Mouse (Mus musculus): ENCODE measurements around the gene Agpat4. TPM values are rescaled to one million over a fixed set of nuclear protein-coding genes. Genes with fewer than 3 reads are reported as not detected.

The Agpat4 gene
- polyA plus RNA-seq, 1 experiment from 2014 or later: 10.2 TPM

GRCm38 (mm10) chr17:12229756-12230155 lies 111.3 kb downstream of the Agpat4 start:
- 86% methylated on average over 9 of the region's 9 CpGs for WGBS (ENCODE audit: insufficient replicate concordance)
- TF ChIP-seq EP300 (IDR thresholded peaks at IDR 0.05; ENCODE audit: low read depth) (no peak), CTCF (IDR thresholded peaks at IDR 0.05; ENCODE audit: low read depth) (no peak)
- no peak for ATAC-seq

DNA sequence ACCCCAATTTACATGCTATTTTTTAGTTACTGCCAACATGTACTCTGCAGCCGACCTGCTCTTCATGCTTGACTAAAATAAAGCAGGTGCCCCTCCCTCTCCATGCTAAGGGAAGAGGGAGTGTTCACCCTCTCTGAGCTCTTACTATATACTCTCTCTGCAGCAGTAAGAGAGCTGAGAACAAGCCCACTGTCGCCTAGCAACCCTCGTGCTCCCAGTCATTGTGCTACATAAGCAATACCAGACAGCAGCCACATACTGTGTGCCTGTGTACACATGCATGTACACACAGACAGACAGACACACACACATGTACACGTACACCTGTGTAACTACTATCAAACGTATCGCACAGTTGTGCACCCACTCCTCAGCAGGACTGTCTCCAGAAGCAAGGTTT lies 111.7 kb downstream of the Agpat4 start:
- Histone ChIP-seq H3K9ac (replicated peaks) (no peak overlapping the region), H3K27ac (ENCODE audit: low read depth) (no peak overlapping the region), H3K36me3 (replicated peaks; ENCODE audit: insufficient read depth, low read length) (peaks cover 34% of the 10 kb centered on the region), H3K9me3 (ENCODE audit: low read length) (no peaks in the 10 kb centered on the region), H3K4me1 (ENCODE audit: insufficient read depth) (no peaks in the 10 kb centered on the region), H3K4me3 (ENCODE audit: low read depth, low read length) (no peak overlapping the region), H3K27me3 (ENCODE audit: insufficient read depth, low read length) (no peaks in the 10 kb centered on the region), H3K4me2 (ENCODE audit: low read depth, low read length) (no peak overlapping the region)
- 85% methylated on average over 6 of the region's 6 CpGs for WGBS (ENCODE audit: insufficient replicate concordance)
- ATAC-seq (no peak), DNase-seq (no peak)
- no peak for TF ChIP-seq EP300 (IDR thresholded peaks at IDR 0.05; ENCODE audit: low read depth)
- TF ChIP-seq CTCF (IDR thresholded peaks at IDR 0.05; ENCODE audit: low read depth): no peak

More at GRCm38 (mm10) chr17:12229756-12230155, 111.3 kb downstream of the Agpat4 start:
- no peak overlapping the region for H3K27ac ChIP-seq (ENCODE audit: low read depth)
- H3K9ac ChIP-seq (replicated peaks): no peak overlapping the region
- H3K4me2 ChIP-seq (ENCODE audit: low read depth, low read length): no peak overlapping the region
- no peaks in the 10 kb centered on the region for H3K9me3 ChIP-seq (ENCODE audit: low read length)
- no peaks in the 10 kb centered on the region for H3K27me3 ChIP-seq (ENCODE audit: insufficient read depth, low read length)
- peaks cover 32% of the 10 kb centered on the region for H3K36me3 ChIP-seq (replicated peaks; ENCODE audit: insufficient read depth, low read length)
- DNase-seq: no peak
- no peak overlapping the region for H3K4me3 ChIP-seq (ENCODE audit: low read depth, low read length)
- no peaks in the 10 kb centered on the region for H3K4me1 ChIP-seq (ENCODE audit: insufficient read depth)

- Histone ChIP-seq H3K36me3 (replicated peaks; ENCODE audit: insufficient read depth, low read length) (peaks cover 39% of the 10 kb centered on the region), H3K27me3 (ENCODE audit: insufficient read depth, low read length) (no peaks in the 10 kb centered on the region), H3K27ac (ENCODE audit: low read depth) (no peak overlapping the region), H3K4me2 (ENCODE audit: low read depth, low read length) (no peak overlapping the region), H3K9me3 (ENCODE audit: low read length) (no peaks in the 10 kb centered on the region), H3K4me3 (ENCODE audit: low read depth, low read length) (no peak overlapping the region), H3K4me1 (ENCODE audit: insufficient read depth) (no peaks in the 10 kb centered on the region), H3K9ac (replicated peaks) (no peak overlapping the region)
- TF ChIP-seq EP300 (IDR thresholded peaks at IDR 0.05; ENCODE audit: low read depth) (no peak), CTCF (IDR thresholded peaks at IDR 0.05; ENCODE audit: low read depth) (no peak)
- DNase-seq (no peak), ATAC-seq (no peak)
- WGBS (ENCODE audit: insufficient replicate concordance): 78% methylated on average over 7 of the region's 7 CpGs
Observed at GRCm38 (mm10) chr17:12231087-12231486, 112.6 kb downstream of the Agpat4 start.

- H3K4me1 ChIP-seq (ENCODE audit: insufficient read depth): no peaks in the 10 kb centered on the region
- no peaks in the 10 kb centered on the region for H3K27me3 ChIP-seq (ENCODE audit: insufficient read depth, low read length)
- H3K9me3 ChIP-seq (ENCODE audit: low read length): no peaks in the 10 kb centered on the region
- H3K36me3 ChIP-seq (replicated peaks; ENCODE audit: insufficient read depth, low read length): peaks cover 50% of the 10 kb centered on the region
- no peak overlapping the region for H3K27ac ChIP-seq (ENCODE audit: low read depth)
- ATAC-seq (no peak), DNase-seq (no peak)
- H3K9ac ChIP-seq (replicated peaks): no peak overlapping the region
- H3K4me3 ChIP-seq (ENCODE audit: low read depth, low read length): no peak overlapping the region
- H3K4me2 ChIP-seq (ENCODE audit: low read depth, low read length): no peak overlapping the region
- 83% methylated on average over 6 of the region's 6 CpGs for WGBS (ENCODE audit: insufficient replicate concordance)
- TF ChIP-seq EP300 (IDR thresholded peaks at IDR 0.05; ENCODE audit: low read depth) (no peak), CTCF (IDR thresholded peaks at IDR 0.05; ENCODE audit: low read depth) (no peak)
Observed at GRCm38 (mm10) chr17:12232724-12233123, 114.2 kb downstream of the Agpat4 start.

GRCm38 (mm10) chr17:12240701-12241100 lies 122.2 kb downstream of the Agpat4 start:
- ATAC-seq: no peak
- no peak overlapping the region for H3K4me3 ChIP-seq (ENCODE audit: low read depth, low read length)
- no peak overlapping the region for H3K9ac ChIP-seq (replicated peaks)
- peaks cover 27% of the 10 kb centered on the region for H3K36me3 ChIP-seq (replicated peaks; ENCODE audit: insufficient read depth, low read length)
- no peaks in the 10 kb centered on the region for H3K4me1 ChIP-seq (ENCODE audit: insufficient read depth)
- TF ChIP-seq CTCF (IDR thresholded peaks at IDR 0.05; ENCODE audit: low read depth) (no peak), EP300 (IDR thresholded peaks at IDR 0.05; ENCODE audit: low read depth) (no peak)
- no peaks in the 10 kb centered on the region for H3K9me3 ChIP-seq (ENCODE audit: low read length)
- no peak overlapping the region for H3K27ac ChIP-seq (ENCODE audit: low read depth)
- no peaks in the 10 kb centered on the region for H3K27me3 ChIP-seq (ENCODE audit: insufficient read depth, low read length)
- H3K4me2 ChIP-seq (ENCODE audit: low read depth, low read length): no peak overlapping the region
- DNase-seq: no peak
- WGBS (ENCODE audit: insufficient replicate concordance): 85% methylated on average over 3 of the region's 3 CpGs

DNA sequence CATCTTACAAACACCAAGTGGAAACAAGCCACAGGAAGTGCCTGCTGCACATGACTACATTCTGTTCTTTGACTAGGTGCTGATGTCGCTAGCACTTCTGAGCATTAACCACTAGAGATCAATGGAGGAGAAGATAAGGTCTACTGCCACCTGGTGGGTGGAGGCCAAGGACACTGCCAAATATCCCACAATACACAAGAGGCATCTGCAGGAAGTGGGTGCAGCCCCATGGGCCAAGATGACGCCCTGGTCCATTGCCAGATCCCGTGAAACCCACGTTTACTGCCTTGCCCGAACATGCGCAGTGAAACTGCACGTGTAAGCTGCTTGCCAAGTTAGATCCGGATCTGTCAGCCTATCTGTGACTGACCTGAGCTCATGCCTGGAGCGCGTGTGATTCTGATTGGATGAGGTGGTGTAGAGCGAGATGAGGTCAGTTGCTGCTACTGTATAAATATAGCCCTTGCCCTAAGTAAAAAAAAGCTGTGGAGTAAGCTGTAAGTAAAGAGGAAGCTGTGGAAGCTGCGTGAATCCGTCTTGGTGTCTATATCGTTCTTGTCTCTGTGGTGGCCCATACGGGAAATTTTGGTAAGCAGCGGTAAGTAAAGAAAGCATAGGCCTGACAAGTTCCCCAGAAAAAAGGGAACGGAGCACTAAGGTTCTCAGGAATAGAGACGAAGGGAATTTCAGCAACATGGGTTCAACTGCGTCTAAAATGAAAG lies 131.4 kb downstream of the Agpat4 start:
- WGBS (ENCODE audit: insufficient replicate concordance): 91% methylated on average over 19 of the region's 19 CpGs
- no peaks in the 10 kb centered on the region for H3K4me1 ChIP-seq (ENCODE audit: insufficient read depth)
- H3K27me3 ChIP-seq (ENCODE audit: insufficient read depth, low read length): no peaks in the 10 kb centered on the region
- ATAC-seq: peak; percentile 67
- H3K4me3 ChIP-seq (ENCODE audit: low read depth, low read length): no peak overlapping the region
- H3K27ac ChIP-seq (ENCODE audit: low read depth): no peak overlapping the region
- H3K4me2 ChIP-seq (ENCODE audit: low read depth, low read length): no peak overlapping the region
- H3K36me3 ChIP-seq (replicated peaks; ENCODE audit: insufficient read depth, low read length): peaks cover 36% of the 10 kb centered on the region
- no peaks in the 10 kb centered on the region for H3K9me3 ChIP-seq (ENCODE audit: low read length)
- TF ChIP-seq CTCF (IDR thresholded peaks at IDR 0.05; ENCODE audit: low read depth) (peak; percentile 61), EP300 (IDR thresholded peaks at IDR 0.05; ENCODE audit: low read depth) (no peak)
- DNase-seq: peak; percentile 51
- no peak overlapping the region for H3K9ac ChIP-seq (replicated peaks)

Data from liver, postnatal 0 days (tissue).